ENCODE assay signal across 19 mouse cellular contexts in genomic region chr8:23360061-23360622, GRCm38 (mm10).
DNase-seq lines count a peak whose midpoint lies in the region; ATAC-seq lines count a peak whose summit lies in the region.
"Had no signal": no experiment of that assay in that cellular context is flagged by ENCODE, and none has a peak within 500 bp of the region (broad histone marks: within the 10 kb centered on the region; RNA-seq: fewer than 3 reads in every experiment).

No protein-coding gene starts in this region.

- no peak overlapping the region for H3K4me2 ChIP-seq in hindbrain, embryonic 11.5 days (replicated peaks; ENCODE audit: low read depth, low read length)
- H3K4me2 ChIP-seq in hindbrain, embryonic 14.5 days (replicated peaks): no peak overlapping the region
- no peak overlapping the region for H3K4me2 ChIP-seq in forebrain, embryonic 13.5 days
- H3K4me2 ChIP-seq in neural tube, embryonic 11.5 days (ENCODE audit: low read depth): no peak overlapping the region
- H3K4me2 ChIP-seq in intestine, embryonic 16.5 days (ENCODE audit: low read depth, low read length): no peak overlapping the region
- H3K4me2 ChIP-seq: limb, embryonic 13.5 days; stomach, embryonic 15.5 days had no signal

- peaks cover 3% of the 10 kb centered on the region for H3K9me3 ChIP-seq in hindbrain, embryonic 11.5 days (ENCODE audit: control insufficient read depth, low read length)
- H3K9me3 ChIP-seq in hindbrain, embryonic 14.5 days (ENCODE audit: control insufficient read depth, low read length): peaks cover 15% of the 10 kb centered on the region
- H3K9me3 ChIP-seq in forebrain, embryonic 13.5 days (replicated peaks): peaks cover 13% of the 10 kb centered on the region
- no peaks in the 10 kb centered on the region for H3K9me3 ChIP-seq in neural tube, embryonic 11.5 days (ENCODE audit: control insufficient read depth, low read length)
- H3K9me3 ChIP-seq in intestine, embryonic 16.5 days (ENCODE audit: control insufficient read depth, low read length): no peaks in the 10 kb centered on the region; the same call in 1 of the 2 replicates
- H3K9me3 ChIP-seq: stomach, embryonic 15.5 days had no signal

- H3K9ac ChIP-seq in hindbrain, embryonic 11.5 days (ENCODE audit: low read depth, low read length): no peak overlapping the region
- H3K9ac ChIP-seq in hindbrain, embryonic 14.5 days: no peak overlapping the region
- H3K9ac ChIP-seq in forebrain, embryonic 13.5 days: no peak overlapping the region
- H3K9ac ChIP-seq in neural tube, embryonic 11.5 days (ENCODE audit: low read length): no peak overlapping the region
- no peak overlapping the region for H3K9ac ChIP-seq in intestine, embryonic 16.5 days (ENCODE audit: low read depth, low read length)
- H3K9ac ChIP-seq: limb, embryonic 13.5 days; liver, embryonic 14.5 days; stomach, embryonic 15.5 days had no signal

- 41% methylated on average over 12 of the region's 12 CpGs for WGBS in hindbrain, embryonic 11.5 days
- WGBS in hindbrain, embryonic 14.5 days: 28% methylated on average over 12 of the region's 12 CpGs
- 20% methylated on average over 12 of the region's 12 CpGs for WGBS in forebrain, embryonic 13.5 days
- 48% methylated on average over 12 of the region's 12 CpGs for WGBS in neural tube, embryonic 11.5 days
- 63% methylated on average over 12 of the region's 12 CpGs for WGBS in intestine, embryonic 16.5 days

- no peak overlapping the region for H3K4me3 ChIP-seq in hindbrain, embryonic 11.5 days (ENCODE audit: low read depth, low read length)
- no peak overlapping the region for H3K4me3 ChIP-seq in hindbrain, embryonic 14.5 days (replicated peaks; ENCODE audit: low read length)
- H3K4me3 ChIP-seq in forebrain, embryonic 13.5 days: no peak overlapping the region
- no peak overlapping the region for H3K4me3 ChIP-seq in neural tube, embryonic 11.5 days (ENCODE audit: low read depth, low read length)
- H3K4me3 ChIP-seq in intestine, embryonic 16.5 days (ENCODE audit: low read length): no peak overlapping the region
- H3K4me3 ChIP-seq: limb, embryonic 13.5 days; stomach, embryonic 15.5 days had no signal

- H3K27ac ChIP-seq in hindbrain, embryonic 11.5 days (ENCODE audit: low read depth, low read length): peak overlapping the region; percentile 33; the same call in 1 of the 2 replicates
- H3K27ac ChIP-seq in hindbrain, embryonic 14.5 days: no peak overlapping the region
- H3K27ac ChIP-seq in forebrain, embryonic 13.5 days: peak overlapping the region; percentile 78
- 0 out of 2 replicates have a peak overlapping the region, but pooled peaks have one; percentile 20 for H3K27ac ChIP-seq in neural tube, embryonic 11.5 days (ENCODE audit: low read depth, low read length)
- H3K27ac ChIP-seq in intestine, embryonic 16.5 days (ENCODE audit: low read length): no peak overlapping the region
- H3K27ac ChIP-seq: hindbrain, postnatal 0 days; limb, embryonic 13.5 days; liver, embryonic 14.5 days; stomach, embryonic 15.5 days had no signal

- no peaks in the 10 kb centered on the region for H3K36me3 ChIP-seq in hindbrain, embryonic 11.5 days (ENCODE audit: control insufficient read depth, insufficient read depth, low read length)
- H3K36me3 ChIP-seq in hindbrain, embryonic 14.5 days (replicated peaks; ENCODE audit: control insufficient read depth, insufficient read depth): no peaks in the 10 kb centered on the region
- no peaks in the 10 kb centered on the region for H3K36me3 ChIP-seq in forebrain, embryonic 13.5 days (ENCODE audit: poor library complexity, severe bottlenecking)
- H3K36me3 ChIP-seq in neural tube, embryonic 11.5 days (ENCODE audit: control insufficient read depth, insufficient read depth, low read length): no peaks in the 10 kb centered on the region
- no peaks in the 10 kb centered on the region for H3K36me3 ChIP-seq in intestine, embryonic 16.5 days (ENCODE audit: control insufficient read depth, insufficient read depth, low read length)
- H3K36me3 ChIP-seq: limb, embryonic 13.5 days; stomach, embryonic 15.5 days had no signal

- H3K27me3 ChIP-seq in hindbrain, embryonic 11.5 days (ENCODE audit: control insufficient read depth, insufficient read depth, low read length): no peaks in the 10 kb centered on the region
- no peaks in the 10 kb centered on the region for H3K27me3 ChIP-seq in hindbrain, embryonic 14.5 days (ENCODE audit: control insufficient read depth, insufficient read depth, low read length)
- no peaks in the 10 kb centered on the region for H3K27me3 ChIP-seq in forebrain, embryonic 13.5 days
- H3K27me3 ChIP-seq in neural tube, embryonic 11.5 days (ENCODE audit: control insufficient read depth, insufficient read depth, low read length): no peaks in the 10 kb centered on the region
- no peaks in the 10 kb centered on the region for H3K27me3 ChIP-seq in intestine, embryonic 16.5 days (replicated peaks; ENCODE audit: control insufficient read depth, insufficient read depth, low read length)
- H3K27me3 ChIP-seq: limb, embryonic 13.5 days; stomach, embryonic 15.5 days had no signal

- ATAC-seq in hindbrain, embryonic 11.5 days (ENCODE audit: low FRiP score): no peak
- ATAC-seq in hindbrain, embryonic 14.5 days (ENCODE audit: low FRiP score): no peak
- ATAC-seq in forebrain, embryonic 13.5 days: no peak
- ATAC-seq in neural tube, embryonic 11.5 days (ENCODE audit: insufficient read depth, low FRiP score, low TSS enrichment): peak; percentile 53; the same call in 1 of the 2 replicates
- no peak for ATAC-seq in intestine, embryonic 16.5 days

- peaks cover 7% of the 10 kb centered on the region; the same call in 1 of the 2 replicates for H3K4me1 ChIP-seq in hindbrain, embryonic 11.5 days (replicated peaks; ENCODE audit: control insufficient read depth, insufficient read depth, low read length)
- H3K4me1 ChIP-seq in hindbrain, embryonic 14.5 days (replicated peaks; ENCODE audit: control insufficient read depth, insufficient read depth, low read length): no peaks in the 10 kb centered on the region
- H3K4me1 ChIP-seq in forebrain, embryonic 13.5 days: peaks cover 15% of the 10 kb centered on the region
- H3K4me1 ChIP-seq in neural tube, embryonic 11.5 days (ENCODE audit: control insufficient read depth, insufficient read depth, low read length): no peaks in the 10 kb centered on the region
- no peaks in the 10 kb centered on the region for H3K4me1 ChIP-seq in intestine, embryonic 16.5 days (ENCODE audit: control insufficient read depth, insufficient read depth, low read length)
- H3K4me1 ChIP-seq: stomach, embryonic 15.5 days had no signal

- peak; percentile 39 for DNase-seq in hindbrain, embryonic 11.5 days (ENCODE audit: low spot score)
- DNase-seq in hindbrain, embryonic 14.5 days (ENCODE audit: low spot score): no peak
- peak; percentile 37 for DNase-seq in embryo, embryonic 10.5 days (ENCODE audit: low spot score)
- peak; percentile 14 for DNase-seq in neural tube, embryonic 11.5 days (ENCODE audit: low spot score)
- DNase-seq in frontal cortex, postnatal 25 days (ENCODE audit: low spot score in 2 of 2): no peak
- DNase-seq: cerebellum, adult 9-11 months; heart, postnatal 10 days; kidney, adult 2 months; kidney, postnatal 36 days; layer of hippocampus, adult 9-11 months; right cerebral cortex, adult 18-20 months; spleen, adult 18-20 months; thymus, adult 2 months had no signal

Comparison
In these comparisons a context has a peak if more than half of its experiments do, and no peak if none do; other contexts are left out.
1. DNase-seq: peak in hindbrain, embryonic 11.5 days (single experiment), embryo, embryonic 10.5 days (single experiment) and neural tube, embryonic 11.5 days (single experiment); none in hindbrain, embryonic 14.5 days (single experiment) and frontal cortex, postnatal 25 days (0 of 2).
2. H3K27ac ChIP-seq: peak in hindbrain, embryonic 11.5 days (single experiment), forebrain, embryonic 13.5 days (single experiment) and neural tube, embryonic 11.5 days (single experiment); none in hindbrain, embryonic 14.5 days (single experiment) and intestine, embryonic 16.5 days (single experiment).